In the genomic region with DNA sequence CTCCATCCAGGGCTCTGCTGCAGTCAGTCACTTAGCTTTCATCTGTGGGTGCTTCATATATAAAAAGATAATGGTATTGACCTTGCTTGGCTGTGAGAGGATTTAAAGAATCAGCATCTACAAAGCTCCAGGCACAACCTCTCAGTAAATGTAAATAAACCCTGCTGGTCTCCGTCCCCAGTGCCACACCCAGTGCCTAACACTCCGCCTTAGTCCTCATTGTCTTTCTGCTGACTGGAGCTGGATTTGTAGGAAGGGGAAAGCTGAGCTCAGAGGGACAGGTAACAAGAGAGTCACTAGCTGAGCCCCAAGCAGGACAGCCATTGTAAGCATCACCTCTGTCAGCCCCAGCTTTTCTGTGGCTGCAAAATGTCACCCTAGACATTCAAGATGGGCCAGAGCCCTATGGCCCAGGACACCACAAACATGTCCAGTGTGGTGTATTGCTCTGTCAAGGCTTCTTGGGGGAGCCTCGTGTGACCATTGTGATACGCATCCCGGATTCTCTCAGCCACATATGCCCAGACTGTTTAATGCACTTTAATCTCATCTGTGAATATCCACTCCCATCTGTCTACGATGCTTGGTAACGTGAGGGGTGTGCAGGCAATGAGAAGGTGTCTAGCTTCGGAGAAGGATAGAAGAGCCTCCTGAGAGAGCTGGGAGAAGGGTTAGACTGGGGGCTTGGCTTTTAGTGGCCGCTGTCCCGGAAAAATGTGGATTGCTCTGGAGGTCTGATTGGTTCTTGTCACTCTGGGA, we compare ENCODE assay signal across 21 mouse cellular contexts. TPM values are rescaled to one million over a fixed set of nuclear protein-coding genes. Genes with fewer than 3 reads are reported as not detected.
DNase-seq lines count a peak whose midpoint lies in the region; ATAC-seq and TF ChIP-seq lines count a peak whose summit lies in the region.
"Had no signal": no experiment of that assay in that cellular context is flagged by ENCODE, and none has a peak within 500 bp of the region (broad histone marks: within the 10 kb centered on the region; RNA-seq: fewer than 3 reads in every experiment).

No protein-coding gene starts in this region.

- H3K9ac ChIP-seq in forebrain, embryonic 14.5 days (ENCODE audit: low read length) = no peak overlapping the region
- H3K9ac ChIP-seq in forebrain, embryonic 11.5 days (ENCODE audit: low read length) = no peak overlapping the region
- no peak overlapping the region for H3K9ac ChIP-seq in ES-Bruce4 (ENCODE audit: low read depth, poor library complexity, severe bottlenecking)
- no peak overlapping the region for H3K9ac ChIP-seq in hindbrain, embryonic 14.5 days
- H3K9ac ChIP-seq in midbrain, embryonic 14.5 days (replicated peaks; ENCODE audit: low read length) = no peak overlapping the region; the same call in 1 of the 2 replicates
- H3K9ac ChIP-seq: forebrain, postnatal 0 days; limb, embryonic 15.5 days; liver, embryonic 15.5 days had no signal

- peak; percentile 56; the same call in 1 of the 2 replicates for ATAC-seq in forebrain, embryonic 14.5 days
- ATAC-seq in forebrain, embryonic 11.5 days (replicated peaks; ENCODE audit: low FRiP score) = no peak
- no peak for ATAC-seq in hindbrain, embryonic 14.5 days (ENCODE audit: low FRiP score)
- no peak; the same call in 1 of the 2 replicates for ATAC-seq in midbrain, embryonic 14.5 days (ENCODE audit: low FRiP score, low TSS enrichment)
- no peak for ATAC-seq in erythroblast, adult 5-6 weeks (replicated peaks; ENCODE audit: low FRiP score, poor library complexity, severe bottlenecking)
- ATAC-seq: CD4-positive, CD25-positive, alpha-beta regulatory T cell, adult 4 months; forebrain, postnatal 0 days had no signal

- 53% methylated on average over 10 of the region's 10 CpGs for WGBS in forebrain, embryonic 14.5 days
- 65% methylated on average over 10 of the region's 10 CpGs for WGBS in forebrain, embryonic 11.5 days
- 48% methylated on average over 10 of the region's 10 CpGs for WGBS in hindbrain, embryonic 14.5 days
- 48% methylated on average over 10 of the region's 10 CpGs for WGBS in midbrain, embryonic 14.5 days

- H3K4me1 ChIP-seq in forebrain, embryonic 14.5 days (ENCODE audit: control insufficient read depth, insufficient read depth, low read length) = peaks cover 10% of the 10 kb centered on the region; the same call in 1 of the 2 replicates
- H3K4me1 ChIP-seq in forebrain, embryonic 11.5 days (replicated peaks; ENCODE audit: control insufficient read depth, insufficient read depth, low read length) = 0 out of 2 replicates have a peak, but pooled peaks cover 2% of the 10 kb centered on the region
- peaks cover 6% of the 10 kb centered on the region for H3K4me1 ChIP-seq in ES-Bruce4 (ENCODE audit: control insufficient read depth, insufficient read depth, low read length)
- peaks cover 17% of the 10 kb centered on the region for H3K4me1 ChIP-seq in hindbrain, embryonic 14.5 days (replicated peaks; ENCODE audit: control insufficient read depth, insufficient read depth, low read length)
- peaks cover 22% of the 10 kb centered on the region for H3K4me1 ChIP-seq in midbrain, embryonic 14.5 days (ENCODE audit: control insufficient read depth, insufficient read depth, low read length)
- H3K4me1 ChIP-seq: heart, embryonic 10.5 days; limb, embryonic 15.5 days; liver, embryonic 15.5 days had no signal

- peak; percentile 88 for TF ChIP-seq EP300 in ES-Bruce4 (IDR thresholded peaks at IDR 0.05; ENCODE audit: insufficient read depth, low read depth, low read length)

- peak; percentile 22 for DNase-seq in forebrain, embryonic 14.5 days (ENCODE audit: low spot score)
- no peak for DNase-seq in forebrain, embryonic 11.5 days (ENCODE audit: low spot score)
- DNase-seq in hindbrain, embryonic 14.5 days (ENCODE audit: low spot score) = no peak
- DNase-seq in midbrain, embryonic 14.5 days = no peak
- no peak for DNase-seq in thymus, postnatal 25 days
- no peak for DNase-seq in adrenal gland, postnatal 36 days
- DNase-seq: adrenal gland, adult 2 months; cerebellum, adult 8-10 months; forebrain, postnatal 0 days; heart, postnatal 10 days; kidney, adult 2 months; kidney, postnatal 14 days; right cerebral cortex, postnatal 4 days; thymus, postnatal 36 days had no signal

- H3K36me3 ChIP-seq in forebrain, embryonic 14.5 days (ENCODE audit: control insufficient read depth, insufficient read depth, low read length) = no peaks in the 10 kb centered on the region
- H3K36me3 ChIP-seq in forebrain, embryonic 11.5 days (ENCODE audit: control insufficient read depth, insufficient read depth, low read length) = no peaks in the 10 kb centered on the region
- no peaks in the 10 kb centered on the region for H3K36me3 ChIP-seq in ES-Bruce4 (ENCODE audit: control insufficient read depth, insufficient read depth, low read length, poor library complexity, severe bottlenecking)
- no peaks in the 10 kb centered on the region for H3K36me3 ChIP-seq in hindbrain, embryonic 14.5 days (replicated peaks; ENCODE audit: control insufficient read depth, insufficient read depth)
- H3K36me3 ChIP-seq in midbrain, embryonic 14.5 days (ENCODE audit: control insufficient read depth, insufficient read depth, low read length) = no peaks in the 10 kb centered on the region
- H3K36me3 ChIP-seq: heart, embryonic 10.5 days; limb, embryonic 15.5 days; liver, embryonic 15.5 days had no signal

- no peaks in the 10 kb centered on the region for H3K27me3 ChIP-seq in forebrain, embryonic 14.5 days (replicated peaks; ENCODE audit: control insufficient read depth, insufficient read depth, low read length)
- H3K27me3 ChIP-seq in forebrain, embryonic 11.5 days (ENCODE audit: control insufficient read depth, insufficient read depth, low read length) = no peaks in the 10 kb centered on the region
- no peaks in the 10 kb centered on the region for H3K27me3 ChIP-seq in ES-Bruce4 (ENCODE audit: control insufficient read depth, insufficient read depth, low read length, poor library complexity, severe bottlenecking)
- no peaks in the 10 kb centered on the region for H3K27me3 ChIP-seq in hindbrain, embryonic 14.5 days (ENCODE audit: control insufficient read depth, insufficient read depth, low read length)
- no peaks in the 10 kb centered on the region for H3K27me3 ChIP-seq in midbrain, embryonic 14.5 days (ENCODE audit: control insufficient read depth, insufficient read depth, low read length)
- H3K27me3 ChIP-seq: limb, embryonic 15.5 days; liver, embryonic 15.5 days had no signal

- TF ChIP-seq CTCF in ES-Bruce4 (IDR thresholded peaks at IDR 0.05; ENCODE audit: low read depth, low read length) = no peak

- H3K4me3 ChIP-seq in forebrain, embryonic 14.5 days (ENCODE audit: low read depth, low read length) = no peak overlapping the region
- no peak overlapping the region for H3K4me3 ChIP-seq in forebrain, embryonic 11.5 days (ENCODE audit: low read depth, low read length)
- no peak overlapping the region for H3K4me3 ChIP-seq in ES-Bruce4 (ENCODE audit: low read depth, low read length)
- H3K4me3 ChIP-seq in hindbrain, embryonic 14.5 days (replicated peaks; ENCODE audit: low read length) = no peak overlapping the region
- H3K4me3 ChIP-seq in midbrain, embryonic 14.5 days (replicated peaks; ENCODE audit: low read depth, low read length) = no peak overlapping the region
- H3K4me3 ChIP-seq: heart, embryonic 10.5 days; limb, embryonic 15.5 days; liver, embryonic 15.5 days had no signal

- H3K9me3 ChIP-seq in forebrain, embryonic 14.5 days (replicated peaks; ENCODE audit: control insufficient read depth, low read length) = no peaks in the 10 kb centered on the region
- no peaks in the 10 kb centered on the region for H3K9me3 ChIP-seq in forebrain, embryonic 11.5 days (ENCODE audit: control insufficient read depth, low read length)
- no peaks in the 10 kb centered on the region for H3K9me3 ChIP-seq in ES-Bruce4 (replicated peaks; ENCODE audit: control insufficient read depth, insufficient read depth, low read length, poor library complexity, severe bottlenecking)
- H3K9me3 ChIP-seq in hindbrain, embryonic 14.5 days (ENCODE audit: control insufficient read depth, low read length) = peaks cover 3% of the 10 kb centered on the region; the same call in 1 of the 2 replicates
- H3K9me3 ChIP-seq in midbrain, embryonic 14.5 days (ENCODE audit: control insufficient read depth, low read length) = peaks cover 5% of the 10 kb centered on the region
- H3K9me3 ChIP-seq: heart, embryonic 10.5 days; limb, embryonic 15.5 days; liver, embryonic 15.5 days had no signal

- H3K27ac ChIP-seq in forebrain, embryonic 14.5 days (ENCODE audit: low read depth, low read length) = no peak overlapping the region
- no peak overlapping the region for H3K27ac ChIP-seq in forebrain, embryonic 11.5 days (ENCODE audit: low read depth, low read length)
- no peak overlapping the region for H3K27ac ChIP-seq in ES-Bruce4 (ENCODE audit: insufficient read depth, low read length)
- H3K27ac ChIP-seq in hindbrain, embryonic 14.5 days = peak overlapping the region; percentile 41; the same call in 1 of the 2 replicates
- 0 out of 2 replicates have a peak overlapping the region, but pooled peaks have one; percentile 9 for H3K27ac ChIP-seq in midbrain, embryonic 14.5 days (replicated peaks; ENCODE audit: low read depth, low read length)
- H3K27ac ChIP-seq: heart, embryonic 10.5 days; limb, embryonic 15.5 days; liver, embryonic 15.5 days; stomach, postnatal 0 days had no signal

- no peak overlapping the region for H3K4me2 ChIP-seq in forebrain, embryonic 14.5 days (ENCODE audit: low read length)
- H3K4me2 ChIP-seq in forebrain, embryonic 11.5 days (ENCODE audit: low read depth, low read length, severe bottlenecking) = no peak overlapping the region
- H3K4me2 ChIP-seq in hindbrain, embryonic 14.5 days (replicated peaks) = no peak overlapping the region
- no peak overlapping the region for H3K4me2 ChIP-seq in midbrain, embryonic 14.5 days (ENCODE audit: low read length)
- H3K4me2 ChIP-seq: limb, embryonic 15.5 days; liver, embryonic 15.5 days had no signal

- TF ChIP-seq POLR2A in ES-Bruce4 (IDR thresholded peaks at IDR 0.05; ENCODE audit: insufficient read depth, low read length) = no peak

RNA-seq across cellular contexts. Expression of a gene that starts 45.1 kb away (rescaled TPM):
- 5.9 and 7.0 TPM in 2 replicates for polyA plus RNA-seq in forebrain, embryonic 14.5 days (2014; fragmentation: Nextera tagmentation; extraction: Ambion mirVana)
- 4.5 and 6.3 TPM in 2 replicates for polyA plus RNA-seq in forebrain, embryonic 11.5 days (2014; fragmentation: Nextera tagmentation; extraction: Ambion mirVana)
- 0.67 and 0.84 TPM in 2 replicates for polyA plus RNA-seq in ES-Bruce4 (2011; ENCODE audit: insufficient read depth, insufficient read length, low read depth, missing spikeins)
- polyA plus RNA-seq in hindbrain, embryonic 14.5 days (2014; fragmentation: Nextera tagmentation; extraction: Ambion mirVana) = 13.4 and 15.3 TPM in 2 replicates
- 12.8 and 16.7 TPM in 2 replicates for polyA plus RNA-seq in midbrain, embryonic 14.5 days (2014; fragmentation: Nextera tagmentation; extraction: Ambion mirVana)
- 0.63 TPM in 1 of 2 replicates, not detected in the other for total RNA-seq in erythroblast, adult 5-6 weeks (2015; ENCODE audit: low replicate concordance)
- 0.42 TPM in 1 of 2 replicates, not detected in the other for total RNA-seq in erythroblast, adult 5-6 weeks (2017; ENCODE audit: low replicate concordance)
- total RNA-seq in adrenal gland, postnatal 36 days (2021) = 10 to 100 TPM in 1 of 2 experiments, 1 to 10 TPM in 1; 5.8 to 14.1 TPM

Comparison
In these comparisons a context has a peak if more than half of its experiments do, and no peak if none do; other contexts are left out.
1. H3K27ac ChIP-seq: peak in hindbrain, embryonic 14.5 days (single experiment) and midbrain, embryonic 14.5 days (single experiment); none in forebrain, embryonic 14.5 days (single experiment), forebrain, embryonic 11.5 days (single experiment) and ES-Bruce4 (single experiment).